Mouse (Mus musculus): ENCODE measurements at regions not wholly inside any gene's neighbourhood (a gene's known extent, or its start where the extent isn't known, plus 50 kb on each side); places are given as distances from the start of the nearest gene placed in this dataset.

GRCm38 (mm10) chr1:51697265-51698192, 218.3 kb downstream of the Myo1b start:
- ATAC-seq (replicated peaks; ENCODE audit: low FRiP score, low TSS enrichment, poor library complexity, severe bottlenecking) = no peak

DNA sequence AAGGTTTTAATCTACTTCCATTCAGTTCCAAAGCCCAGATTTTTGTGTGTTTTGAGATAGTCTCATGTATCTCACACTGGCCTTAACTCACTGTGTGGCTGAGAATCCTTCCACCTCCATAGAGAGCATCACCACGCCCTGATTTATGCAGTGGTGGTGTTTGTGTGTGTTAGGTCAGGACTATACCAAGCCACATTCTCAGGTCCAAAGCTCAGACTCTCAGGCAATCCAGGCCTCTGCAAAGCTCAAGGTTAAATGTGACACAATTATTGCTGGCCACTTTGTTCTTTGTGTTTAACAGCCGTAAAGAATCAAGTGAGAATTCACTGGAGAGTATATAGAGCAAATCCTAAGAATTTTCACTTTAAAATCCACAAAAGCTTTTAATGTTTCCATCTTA, 218.2 kb upstream of the Nabp1 start:
- ATAC-seq (replicated peaks; ENCODE audit: low FRiP score, low TSS enrichment, poor library complexity, severe bottlenecking) = no peak

DNA sequence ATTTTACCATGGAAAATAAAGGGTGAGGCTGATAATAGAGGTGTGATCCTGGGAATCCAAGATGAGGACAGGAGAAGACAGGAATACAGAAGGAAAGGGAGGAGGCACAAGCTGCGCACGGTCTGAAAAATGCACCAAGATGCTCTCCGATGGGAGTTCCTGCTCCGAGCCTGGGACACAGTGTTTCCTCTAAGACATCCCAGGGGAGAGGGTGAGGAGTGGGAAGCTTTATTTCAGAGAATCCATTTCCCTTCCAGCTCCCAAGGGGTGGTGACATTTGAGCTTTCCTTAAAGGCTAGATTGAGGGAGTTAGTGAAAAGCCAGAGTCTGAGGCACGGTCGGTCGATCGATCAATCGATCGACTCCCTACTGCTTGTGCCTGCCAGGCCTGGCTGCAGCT, 212.7 kb upstream of the Nabp1 start:
- ATAC-seq (replicated peaks; ENCODE audit: low FRiP score, low TSS enrichment, poor library complexity, severe bottlenecking) = no peak

DNA sequence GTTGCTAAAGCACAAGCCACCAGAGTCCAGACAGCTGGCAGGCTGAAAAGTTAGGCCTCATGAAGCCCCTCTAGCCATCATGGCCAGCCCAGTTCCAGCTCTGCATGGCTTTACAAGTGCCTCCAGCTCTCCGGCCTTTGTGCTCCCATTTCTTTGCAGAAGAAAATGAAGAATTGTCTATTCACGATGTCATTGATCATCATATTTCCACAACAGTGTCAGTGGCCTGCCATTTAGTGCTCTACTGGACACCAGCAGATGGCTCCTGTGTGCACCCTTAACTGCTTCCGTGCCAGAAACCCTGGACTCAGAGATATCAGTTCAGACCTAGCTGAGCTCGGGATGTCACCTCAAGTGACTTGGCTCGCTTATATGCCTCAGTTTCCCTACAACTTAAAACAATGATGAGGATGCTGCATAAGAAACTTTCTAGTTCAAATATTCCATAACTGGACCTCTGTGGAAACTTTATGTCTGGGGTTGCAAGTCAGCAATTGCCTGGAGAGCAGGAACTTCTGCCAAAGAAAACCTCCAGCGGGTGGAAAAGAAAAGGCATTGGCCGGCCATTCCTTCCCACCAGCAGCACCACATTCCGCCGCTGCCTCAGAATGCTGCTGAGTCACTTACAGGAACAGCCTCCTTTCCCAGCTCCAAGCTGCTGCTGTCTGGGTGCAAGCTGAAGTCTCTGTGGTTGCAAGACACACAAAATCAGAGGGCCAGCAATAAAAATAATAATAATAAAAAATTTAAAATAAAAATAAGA, 211.4 kb upstream of the Nabp1 start:
- no peak for ATAC-seq (replicated peaks; ENCODE audit: low FRiP score, low TSS enrichment, poor library complexity, severe bottlenecking)

DNA sequence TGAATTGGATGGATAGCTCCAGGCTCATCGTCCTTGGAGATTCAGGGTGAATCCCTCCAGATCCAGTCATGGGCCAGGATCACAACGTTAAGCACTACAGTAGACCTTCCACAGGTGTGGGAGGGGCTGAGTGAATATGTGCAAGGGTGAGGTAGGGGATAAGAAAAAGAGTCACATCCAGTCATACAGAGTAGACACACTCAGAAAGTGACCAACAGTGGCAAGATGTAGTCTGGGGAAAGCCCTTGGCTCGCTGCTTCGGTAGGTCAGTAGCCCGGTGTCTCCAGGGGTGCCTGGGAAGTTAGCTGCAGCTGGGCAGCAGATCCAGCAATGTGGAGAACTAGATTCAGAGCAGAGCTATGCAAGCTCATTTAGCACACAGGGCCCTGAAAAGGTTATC, 210.7 kb upstream of the Nabp1 start:
- ATAC-seq (replicated peaks; ENCODE audit: low FRiP score, low TSS enrichment, poor library complexity, severe bottlenecking) = no peak

DNA sequence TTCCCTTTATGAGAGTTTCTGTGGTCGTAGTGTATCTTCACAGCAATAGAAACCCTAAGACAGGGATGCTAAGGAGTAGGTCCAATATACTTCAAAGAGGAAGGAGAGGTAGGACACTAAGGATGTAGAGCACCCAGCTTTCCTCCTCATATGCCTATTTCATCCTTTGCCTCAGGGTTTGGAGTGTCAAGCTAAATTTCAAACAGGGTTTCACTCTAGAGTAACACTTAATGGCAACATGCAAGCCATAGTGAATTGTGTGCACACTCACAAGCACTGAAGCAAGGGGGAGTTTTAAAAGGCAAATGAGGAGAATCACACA, 210.0 kb upstream of the Nabp1 start:
- no peak for ATAC-seq (replicated peaks; ENCODE audit: low FRiP score, low TSS enrichment, poor library complexity, severe bottlenecking)

GRCm38 (mm10) chr1:51687484-51688223, 209.4 kb upstream of the Nabp1 start:
- no peak for ATAC-seq (replicated peaks; ENCODE audit: low FRiP score, low TSS enrichment, poor library complexity, severe bottlenecking)

DNA sequence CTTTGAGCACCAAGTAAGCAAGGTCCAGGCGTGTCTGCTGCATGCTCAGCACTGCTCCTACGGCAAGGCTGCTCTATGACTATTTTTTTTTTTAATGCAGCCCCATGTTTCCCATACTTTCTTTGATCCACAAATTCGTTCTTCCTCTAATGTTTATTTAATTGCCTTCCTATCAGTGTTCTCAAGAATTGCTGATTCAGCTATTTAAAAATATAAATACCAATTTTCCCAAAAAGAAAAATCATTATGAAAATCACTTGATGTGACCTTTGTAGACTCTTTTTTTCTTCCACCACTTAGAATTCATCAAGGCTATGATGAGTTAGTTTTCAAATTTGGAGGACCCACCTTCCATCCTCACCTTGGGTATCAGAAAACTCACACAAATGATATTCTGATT, 208.5 kb upstream of the Nabp1 start:
- no peak for ATAC-seq (replicated peaks; ENCODE audit: low FRiP score, low TSS enrichment, poor library complexity, severe bottlenecking)

DNA sequence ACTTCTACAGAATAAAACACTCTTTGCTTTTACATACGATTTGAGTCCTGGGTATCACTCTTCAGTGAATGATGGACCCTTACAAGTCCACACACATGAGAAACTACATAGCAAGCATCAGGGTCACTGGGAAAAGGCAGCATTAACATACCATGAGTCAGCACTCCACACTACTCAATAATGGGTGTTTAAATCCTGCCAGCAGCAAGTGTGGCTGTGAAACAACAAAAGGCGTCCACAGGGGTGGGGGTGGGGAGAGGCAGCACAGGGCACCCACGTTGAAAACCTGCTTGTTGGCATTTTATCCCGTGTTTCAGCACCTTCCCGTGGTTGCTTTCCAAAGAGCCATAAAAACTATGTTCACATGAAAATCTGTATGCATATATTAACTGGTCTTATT, 204.0 kb upstream of the Nabp1 start:
- ATAC-seq (replicated peaks; ENCODE audit: low FRiP score, low TSS enrichment, poor library complexity, severe bottlenecking) = no peak

DNA sequence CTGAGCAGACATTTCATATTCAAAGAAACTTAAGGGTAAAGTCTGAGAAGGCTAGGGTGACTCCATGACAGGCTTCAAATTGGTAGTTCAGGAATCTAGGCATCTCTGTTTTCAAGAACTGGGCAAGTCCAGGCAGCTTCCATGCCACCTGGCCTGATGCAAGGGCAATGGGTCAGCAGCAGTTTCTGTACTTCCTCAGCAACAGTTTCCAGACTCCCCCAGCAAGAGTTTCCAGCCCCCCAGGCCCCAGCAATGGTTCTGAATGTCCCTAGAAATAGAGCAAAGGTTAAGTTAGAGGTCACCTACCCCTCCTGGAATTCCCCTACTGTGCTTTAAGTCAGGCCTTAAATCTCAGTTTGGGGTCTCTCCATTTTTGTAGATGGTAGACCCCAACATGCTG, 203.6 kb upstream of the Nabp1 start:
- ATAC-seq (replicated peaks; ENCODE audit: low FRiP score, low TSS enrichment, poor library complexity, severe bottlenecking) = no peak

DNA sequence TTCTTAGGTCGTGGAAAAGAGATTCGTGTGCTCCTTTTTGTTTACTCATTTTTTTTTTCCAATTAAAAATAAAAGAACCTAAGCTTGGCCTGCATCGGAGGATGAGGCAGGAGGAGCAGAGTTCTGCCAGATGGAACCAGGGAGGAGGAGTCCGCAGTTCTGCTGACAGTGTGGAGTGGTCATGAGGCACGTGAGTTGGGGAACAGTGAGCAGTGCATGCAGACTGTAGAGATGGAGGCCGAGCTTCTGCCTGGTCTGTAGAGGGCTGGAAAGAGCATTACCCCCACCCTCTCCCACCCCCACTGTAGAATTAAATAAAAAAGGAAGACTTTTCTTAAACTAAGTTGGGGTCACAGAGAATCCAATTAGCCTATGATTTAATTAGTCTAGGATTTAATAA, 202.5 kb upstream of the Nabp1 start:
- ATAC-seq (replicated peaks; ENCODE audit: low FRiP score, low TSS enrichment, poor library complexity, severe bottlenecking) = no peak

DNA sequence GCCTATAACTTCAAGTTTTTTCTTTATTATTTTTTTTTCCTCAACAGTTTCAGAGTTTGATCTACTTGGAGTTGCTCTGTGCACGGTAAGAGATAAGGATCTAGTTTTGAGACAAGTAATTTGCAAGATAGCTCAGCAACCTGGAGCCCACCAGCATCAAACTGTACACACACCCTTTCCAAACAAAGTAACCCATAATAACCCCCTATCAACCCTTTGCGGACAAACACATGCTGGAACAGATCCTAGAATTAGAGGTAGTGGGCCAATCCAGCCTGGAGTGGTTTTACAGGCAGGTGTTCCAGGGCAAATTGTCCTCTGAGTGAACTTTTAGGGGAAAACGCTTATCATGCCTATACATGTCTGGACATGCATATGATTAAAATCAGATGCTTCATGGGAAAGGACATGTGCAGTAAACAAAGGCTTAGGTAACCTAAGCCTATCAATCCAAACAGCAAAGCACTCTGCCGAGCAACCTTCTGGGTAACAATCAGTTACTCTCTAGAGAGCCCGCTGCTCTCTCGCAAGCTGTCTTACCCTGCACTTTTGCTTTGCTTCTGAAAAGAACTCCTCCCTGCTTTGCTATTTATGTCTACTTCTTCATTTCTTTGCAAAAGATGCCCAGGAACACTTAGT, 200.2 kb upstream of the Nabp1 start:
- ATAC-seq (replicated peaks; ENCODE audit: low FRiP score, low TSS enrichment, poor library complexity, severe bottlenecking) = no peak

- ATAC-seq (replicated peaks; ENCODE audit: low FRiP score, low TSS enrichment, poor library complexity, severe bottlenecking) = no peak
Measured at GRCm38 (mm10) chr1:51677802-51678201, 199.6 kb upstream of the Nabp1 start.

DNA sequence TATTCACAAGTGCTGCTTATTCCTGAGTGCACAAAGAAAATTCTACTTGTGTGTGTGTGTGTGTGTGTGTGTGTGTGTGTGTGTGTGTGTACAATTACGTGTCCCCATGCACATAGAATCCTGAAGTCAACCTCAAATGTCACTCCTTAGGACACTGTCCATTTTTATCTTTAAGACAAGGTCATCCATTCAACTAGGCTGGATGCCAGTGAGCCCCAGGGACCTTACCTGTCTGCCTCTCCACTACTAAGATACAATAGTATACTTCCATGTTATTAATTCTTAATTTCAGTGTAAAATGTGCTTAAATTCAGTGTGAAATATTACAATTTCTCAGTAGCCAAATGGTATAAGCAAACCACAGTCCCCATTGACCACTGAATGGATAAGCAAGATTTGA, 193.5 kb upstream of the Nabp1 start:
- no peak for ATAC-seq (replicated peaks; ENCODE audit: low FRiP score, low TSS enrichment, poor library complexity, severe bottlenecking)

DNA sequence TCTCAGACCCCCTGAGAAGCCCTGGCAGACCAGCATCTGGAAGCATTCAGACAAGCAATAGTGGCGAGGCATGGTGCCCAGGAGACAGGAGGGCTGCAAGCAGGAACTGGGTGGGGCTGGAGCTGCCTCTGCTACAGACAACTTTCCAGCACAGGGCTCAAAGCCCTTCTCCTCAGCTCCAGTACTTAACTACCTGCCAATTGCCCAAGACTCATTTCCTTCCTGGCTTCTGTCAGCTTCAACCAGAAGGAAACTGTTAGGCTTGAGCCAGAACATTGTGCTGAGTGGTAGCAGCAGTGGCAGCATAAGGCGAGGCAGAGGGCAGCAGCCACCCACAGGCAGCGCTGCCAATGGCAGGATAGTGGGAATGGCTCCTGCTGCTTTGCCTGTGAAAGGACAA, 193.1 kb upstream of the Nabp1 start:
- no peak for ATAC-seq (replicated peaks; ENCODE audit: low FRiP score, low TSS enrichment, poor library complexity, severe bottlenecking)

- ATAC-seq (replicated peaks; ENCODE audit: low FRiP score, low TSS enrichment, poor library complexity, severe bottlenecking) = no peak
Measured at GRCm38 (mm10) chr1:51670009-51670408, 191.8 kb upstream of the Nabp1 start.

DNA sequence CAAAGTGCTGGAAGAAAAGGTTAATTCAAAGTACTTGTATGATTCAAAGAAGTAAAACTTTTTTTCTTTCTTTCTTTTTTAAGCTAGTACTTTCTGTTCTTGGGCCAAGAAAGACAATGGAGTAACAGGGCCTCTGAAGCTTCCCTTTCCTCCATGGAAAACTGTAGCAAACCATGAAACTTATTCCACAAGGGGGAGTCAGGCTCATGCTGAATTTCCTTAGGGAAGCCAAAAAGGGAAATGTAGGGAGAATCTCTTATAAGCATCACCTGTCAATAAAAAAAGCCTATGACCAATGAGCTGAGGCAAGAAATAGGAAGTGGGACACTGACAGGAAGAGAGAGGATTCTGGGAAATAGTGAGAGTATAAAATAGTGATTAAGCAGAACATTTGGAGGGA, 190.7 kb upstream of the Nabp1 start:
- no peak for ATAC-seq (replicated peaks; ENCODE audit: low FRiP score, low TSS enrichment, poor library complexity, severe bottlenecking)

DNA sequence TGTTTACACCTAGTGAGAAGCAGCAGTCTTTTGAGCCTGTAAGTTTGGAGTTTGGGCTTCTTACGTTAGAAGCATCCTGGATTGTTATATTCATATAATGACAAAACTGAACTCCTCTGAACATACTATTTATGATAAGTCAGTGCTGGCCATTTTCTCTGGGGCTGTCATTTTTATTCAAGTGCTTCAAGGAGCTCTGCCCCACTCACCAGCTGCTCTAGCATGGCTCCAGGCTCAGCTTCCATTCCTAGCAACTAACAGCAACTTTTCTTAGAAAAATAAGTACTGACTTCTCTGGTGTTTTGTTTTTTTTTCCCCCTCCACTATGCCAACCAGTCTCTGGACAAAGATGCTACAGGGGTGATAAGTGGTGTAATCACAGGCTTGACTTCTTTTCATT, 182.3 kb upstream of the Nabp1 start:
- no peak for ATAC-seq (replicated peaks; ENCODE audit: low FRiP score, low TSS enrichment, poor library complexity, severe bottlenecking)

DNA sequence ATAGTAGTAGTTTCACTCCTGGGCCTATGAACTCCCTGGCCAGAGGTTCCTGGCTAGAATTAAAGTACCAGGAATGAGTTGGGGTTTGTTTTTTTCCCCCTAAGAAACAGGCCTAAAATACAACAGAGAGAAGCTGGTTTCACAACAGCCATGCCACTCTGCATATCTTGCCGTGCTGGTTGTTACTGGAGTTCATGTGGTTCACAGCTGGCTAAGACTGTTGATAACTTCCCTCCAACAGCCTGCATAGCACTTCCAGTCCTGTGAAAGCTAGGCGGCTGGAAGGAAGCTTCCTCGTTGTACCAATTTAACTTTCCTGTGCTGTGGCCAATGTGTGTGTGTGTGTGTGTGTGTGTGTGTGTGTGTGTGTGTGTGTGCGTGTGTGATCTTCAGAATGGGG, 179.0 kb upstream of the Nabp1 start:
- no peak for ATAC-seq (replicated peaks; ENCODE audit: low FRiP score, low TSS enrichment, poor library complexity, severe bottlenecking)

GRCm38 (mm10) chr1:51650653-51650995, 172.4 kb upstream of the Nabp1 start:
- no peak for ATAC-seq (replicated peaks; ENCODE audit: low FRiP score, low TSS enrichment, poor library complexity, severe bottlenecking)
